Mouse (Mus musculus) olfactory bulb, adult 2 months (tissue): Measurements from ENCODE around the gene 1600014C10Rik.

Experiments
- CTCF ChIP-seq: fragments of 200-500 bp; IDR thresholded peaks from 2 replicates; pipeline ENCODE4 v1.5.1; 2012; ENCODE audit warnings: low read depth, mild to moderate bottlenecking, low read length, moderate library complexity; ENCODE audit not compliant: insufficient read depth
- POLR2A ChIP-seq: fragments of 200-500 bp; IDR thresholded peaks from 2 replicates; pipeline ENCODE4 v1.6.1; 2012; ENCODE audit warnings: mild to moderate bottlenecking, low read depth, low read length, moderate library complexity; ENCODE audit not compliant: insufficient read depth

GRCm38 (mm10) chr7:38242417-38242816, 59.4 kb downstream of the 1600014C10Rik start:
- no peak for TF ChIP-seq CTCF
- TF ChIP-seq POLR2A, result no peak
